Mouse (Mus musculus): ENCODE measurements around the gene Pilra. TPM values are rescaled to one million over a fixed set of nuclear protein-coding genes. Genes with fewer than 3 reads are reported as not detected.
"Not testable (repeated sequence)": the region's sequence is repeated elsewhere in the genome, so short reads cannot be mapped to it uniquely, and the experiment has no call there.

Gene Pilra
- total and polyA plus RNA-seq, 3 experiments, result 0.02 to 5.1 TPM; not detected in 1

- ATAC-seq (ENCODE audit: extremely low read depth, insufficient number of reproducible peaks, low FRiP score, poor library complexity, severe bottlenecking); H3K4me3 ChIP-seq (ENCODE audit: low read depth, low read length); H3K36me3 ChIP-seq (replicated peaks); DNase-seq (ENCODE audit: low spot score); H3K4me1 ChIP-seq (ENCODE audit: insufficient read depth, low read depth, low read length); H3K9me3 ChIP-seq (replicated peaks); H3K27me3 ChIP-seq (ENCODE audit: insufficient read depth, low read length): not testable (repeated sequence)
Observed at GRCm38 (mm10) chr5:137856870-137857269, 20.8 kb upstream of the Pilra start.

DNA sequence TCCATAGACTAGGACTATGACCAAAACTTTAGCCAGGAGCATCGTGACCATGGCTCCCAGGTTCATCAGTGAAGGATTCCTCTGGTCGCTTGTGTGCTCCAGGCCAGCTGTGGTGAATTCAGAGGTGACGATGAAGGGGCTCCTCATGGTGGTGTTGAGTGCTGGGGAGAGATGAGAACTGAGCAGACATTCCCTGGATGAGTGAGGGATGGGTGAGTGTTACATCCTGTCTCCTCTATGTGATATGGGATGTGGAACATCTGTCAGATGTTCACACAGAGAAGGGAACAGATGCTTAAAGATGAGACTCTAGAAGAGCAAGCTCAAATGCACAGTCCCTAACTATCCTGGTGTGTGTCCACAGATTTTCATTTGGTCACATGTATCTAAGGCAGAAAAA lies 18.8 kb upstream of the Pilra start:
- not testable (repeated sequence) for H3K27me3 ChIP-seq (ENCODE audit: insufficient read depth, low read length); H3K4me1 ChIP-seq (ENCODE audit: insufficient read depth, low read depth, low read length); H3K36me3 ChIP-seq (replicated peaks); H3K9me3 ChIP-seq (replicated peaks); ATAC-seq (ENCODE audit: extremely low read depth, insufficient number of reproducible peaks, low FRiP score, poor library complexity, severe bottlenecking); H3K4me3 ChIP-seq (ENCODE audit: low read depth, low read length); DNase-seq (ENCODE audit: low spot score)

GRCm38 (mm10) chr5:137850313-137850712 lies 14.2 kb upstream of the Pilra start:
- H3K27me3 ChIP-seq (ENCODE audit: insufficient read depth, low read length); ATAC-seq (ENCODE audit: extremely low read depth, insufficient number of reproducible peaks, low FRiP score, poor library complexity, severe bottlenecking); H3K4me3 ChIP-seq (ENCODE audit: low read depth, low read length); H3K36me3 ChIP-seq (replicated peaks); DNase-seq (ENCODE audit: low spot score); H3K9me3 ChIP-seq (replicated peaks); H3K4me1 ChIP-seq (ENCODE audit: insufficient read depth, low read depth, low read length): not testable (repeated sequence)

DNA sequence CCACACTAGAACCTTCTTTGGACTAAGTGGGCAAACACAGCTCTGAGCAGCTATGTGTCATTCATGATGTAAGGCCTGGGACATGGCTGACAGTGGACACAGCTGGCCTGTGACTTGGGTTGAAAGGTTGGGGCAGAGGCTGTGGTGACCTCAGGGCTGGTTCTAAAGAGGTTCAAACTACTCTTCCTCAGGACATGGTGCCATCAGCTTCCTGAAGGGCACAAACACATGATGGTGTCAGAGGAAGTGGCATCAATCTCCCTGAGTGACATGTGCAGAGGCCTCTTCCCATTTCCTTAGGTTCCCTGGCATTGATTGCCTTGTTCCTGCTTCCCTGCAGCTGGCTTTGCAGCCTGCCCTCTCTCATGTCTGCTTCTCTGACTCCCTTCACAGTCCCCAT lies 1.0 kb upstream of the Pilra start:
- not testable (repeated sequence) for DNase-seq (ENCODE audit: low spot score); H3K27me3 ChIP-seq (ENCODE audit: insufficient read depth, low read length); ATAC-seq (ENCODE audit: extremely low read depth, insufficient number of reproducible peaks, low FRiP score, poor library complexity, severe bottlenecking); H3K4me3 ChIP-seq (ENCODE audit: low read depth, low read length); H3K36me3 ChIP-seq (replicated peaks); H3K4me1 ChIP-seq (ENCODE audit: insufficient read depth, low read depth, low read length); H3K9me3 ChIP-seq (replicated peaks)

- Histone ChIP-seq H3K27me3 (ENCODE audit: insufficient read depth, low read length) (no peaks in the 10 kb centered on the region), H3K36me3 (replicated peaks) (no peaks in the 10 kb centered on the region), H3K4me3 (ENCODE audit: low read depth, low read length) (no peak overlapping the region), H3K4me1 (ENCODE audit: insufficient read depth, low read depth, low read length) (no peaks in the 10 kb centered on the region), H3K9me3 (replicated peaks) (no peaks in the 10 kb centered on the region)
- no peak for ATAC-seq (ENCODE audit: extremely low read depth, insufficient number of reproducible peaks, low FRiP score, poor library complexity, severe bottlenecking)
- no peak for DNase-seq (ENCODE audit: low spot score)
- no peak for TF ChIP-seq GATA1 (IDR thresholded peaks at IDR 0.05; ENCODE audit: borderline replicate concordance, low read length)
- no peak for TF ChIP-seq TAL1 (conservative IDR thresholded peaks at IDR 0.05; ENCODE audit: low read depth, low read length)
- TF ChIP-seq GATA2 (IDR thresholded peaks at IDR 0.05; ENCODE audit: borderline replicate concordance, low read depth, low read length), result no peak
- TF ChIP-seq CTCF (IDR thresholded peaks at IDR 0.05; ENCODE audit: low read depth, low read length), result no peak
- no peak for TF ChIP-seq POLR2AphosphoS5 (IDR thresholded peaks at IDR 0.05; ENCODE audit: insufficient replicate concordance, low read depth, low read length)
Observed at GRCm38 (mm10) chr5:137836611-137837010, 530 bp upstream of the Pilra start.

- Histone ChIP-seq H3K4me1 (ENCODE audit: insufficient read depth, low read depth, low read length) (no peaks in the 10 kb centered on the region), H3K4me3 (ENCODE audit: low read depth, low read length) (no peak overlapping the region), H3K27me3 (ENCODE audit: insufficient read depth, low read length) (no peaks in the 10 kb centered on the region), H3K36me3 (replicated peaks) (no peaks in the 10 kb centered on the region), H3K9me3 (replicated peaks) (no peaks in the 10 kb centered on the region)
- ATAC-seq (ENCODE audit: extremely low read depth, insufficient number of reproducible peaks, low FRiP score, poor library complexity, severe bottlenecking) (no peak), DNase-seq (ENCODE audit: low spot score) (no peak)
- no peak for TF ChIP-seq GATA1 (IDR thresholded peaks at IDR 0.05; ENCODE audit: borderline replicate concordance, low read length)
- no peak for TF ChIP-seq CTCF (IDR thresholded peaks at IDR 0.05; ENCODE audit: low read depth, low read length)
- TF ChIP-seq POLR2AphosphoS5 (IDR thresholded peaks at IDR 0.05; ENCODE audit: insufficient replicate concordance, low read depth, low read length), result no peak
- TF ChIP-seq TAL1 (conservative IDR thresholded peaks at IDR 0.05; ENCODE audit: low read depth, low read length), result no peak
- TF ChIP-seq GATA2 (IDR thresholded peaks at IDR 0.05; ENCODE audit: borderline replicate concordance, low read depth, low read length), result no peak
Observed at GRCm38 (mm10) chr5:137833500-137833899, 2.6 kb downstream of the Pilra start.

DNA sequence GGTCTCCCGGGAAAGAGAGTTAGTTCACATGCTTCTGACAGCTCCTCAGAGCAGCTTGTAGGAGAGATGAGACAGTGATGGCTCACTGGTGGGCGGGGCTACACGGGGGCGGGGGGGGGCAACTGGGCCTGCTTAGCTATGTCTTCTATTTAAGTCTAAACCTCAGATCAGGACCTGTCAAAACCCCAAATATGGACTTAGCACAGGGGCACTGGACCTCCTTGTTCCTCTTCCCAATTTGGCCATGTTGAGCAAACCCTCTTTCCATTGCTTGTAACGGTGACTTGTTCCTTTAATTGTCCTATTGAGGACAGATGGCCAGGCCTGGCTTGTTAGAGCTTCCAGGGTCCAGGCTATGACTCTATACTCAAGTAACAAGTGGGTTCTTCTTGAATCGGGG lies 4.6 kb downstream of the Pilra start:
- no peaks in the 10 kb centered on the region for H3K36me3 ChIP-seq (replicated peaks)
- no peaks in the 10 kb centered on the region for H3K4me1 ChIP-seq (ENCODE audit: insufficient read depth, low read depth, low read length)
- H3K4me3 ChIP-seq (ENCODE audit: low read depth, low read length), result no peak overlapping the region
- H3K27me3 ChIP-seq (ENCODE audit: insufficient read depth, low read length), result no peaks in the 10 kb centered on the region
- H3K9me3 ChIP-seq (replicated peaks), result no peaks in the 10 kb centered on the region
- TF ChIP-seq GATA2 (IDR thresholded peaks at IDR 0.05; ENCODE audit: borderline replicate concordance, low read depth, low read length), result no peak
- no peak for TF ChIP-seq CTCF (IDR thresholded peaks at IDR 0.05; ENCODE audit: low read depth, low read length)
- no peak for TF ChIP-seq TAL1 (conservative IDR thresholded peaks at IDR 0.05; ENCODE audit: low read depth, low read length)
- no peak for TF ChIP-seq POLR2AphosphoS5 (IDR thresholded peaks at IDR 0.05; ENCODE audit: insufficient replicate concordance, low read depth, low read length)
- no peak for TF ChIP-seq GATA1 (IDR thresholded peaks at IDR 0.05; ENCODE audit: borderline replicate concordance, low read length)
- DNase-seq (ENCODE audit: low spot score) (no peak), ATAC-seq (ENCODE audit: extremely low read depth, insufficient number of reproducible peaks, low FRiP score, poor library complexity, severe bottlenecking) (no peak)

GRCm38 (mm10) chr5:137831106-137831505 lies 5.0 kb downstream of the Pilra start:
- no peak for DNase-seq (ENCODE audit: low spot score)
- Histone ChIP-seq H3K4me1 (ENCODE audit: insufficient read depth, low read depth, low read length) (no peaks in the 10 kb centered on the region), H3K9me3 (replicated peaks) (no peaks in the 10 kb centered on the region), H3K36me3 (replicated peaks) (no peaks in the 10 kb centered on the region), H3K4me3 (ENCODE audit: low read depth, low read length) (no peak overlapping the region), H3K27me3 (ENCODE audit: insufficient read depth, low read length) (no peaks in the 10 kb centered on the region)
- TF ChIP-seq CTCF (IDR thresholded peaks at IDR 0.05; ENCODE audit: low read depth, low read length) (no peak), GATA2 (IDR thresholded peaks at IDR 0.05; ENCODE audit: borderline replicate concordance, low read depth, low read length) (no peak), POLR2AphosphoS5 (IDR thresholded peaks at IDR 0.05; ENCODE audit: insufficient replicate concordance, low read depth, low read length) (no peak), TAL1 (conservative IDR thresholded peaks at IDR 0.05; ENCODE audit: low read depth, low read length) (no peak), GATA1 (IDR thresholded peaks at IDR 0.05; ENCODE audit: borderline replicate concordance, low read length) (no peak)
- no peak for ATAC-seq (ENCODE audit: extremely low read depth, insufficient number of reproducible peaks, low FRiP score, poor library complexity, severe bottlenecking)
